Mouse (Mus musculus) C2C12 (cell line): ENCODE measurements around the gene Fam20c. TPM values are rescaled to one million over a fixed set of nuclear protein-coding genes. Genes with fewer than 3 reads are reported as not detected.

ENCODE experiments used
- H3K27me3 ChIP-seq: one replicate; pipeline ENCODE4 v1.6.1; 2011; ENCODE audit not compliant: control insufficient read depth, insufficient read depth, insufficient read length
- H3K36me3 ChIP-seq: one replicate; pipeline ENCODE4 v1.6.1; 2011; ENCODE audit not compliant: control insufficient read depth, insufficient read depth
- H3K4me3 ChIP-seq: one replicate; pipeline ENCODE4 v1.5.1; 2011; ENCODE audit warnings: mild to moderate bottlenecking, control low read depth; ENCODE audit not compliant: poor library complexity, insufficient read depth, severe bottlenecking
- H3K79me2 ChIP-seq: one replicate; pipeline ENCODE4 v1.6.1; 2011; ENCODE audit not compliant: control insufficient read depth, insufficient read depth
- H3K79me3 ChIP-seq: one replicate; pipeline ENCODE4 v1.6.1; 2011; ENCODE audit warnings: low read depth, control low read depth
- H3ac ChIP-seq: one replicate; pipeline ENCODE3; 2011; ENCODE audit warnings: low read depth; ENCODE audit not compliant: control insufficient read depth, insufficient read length
- CEBPB ChIP-seq: IDR thresholded peaks from one replicate; pipeline ENCODE4 v1.6.1; 2011; ENCODE audit warnings: low read depth, mild to moderate bottlenecking, control low read depth, moderate library complexity
- CTCF ChIP-seq: IDR thresholded peaks from one replicate; pipeline ENCODE4 v1.5.1; 2011; ENCODE audit not compliant: control insufficient read depth, insufficient read depth, insufficient read length
- FOSL1 ChIP-seq: IDR thresholded peaks from one replicate; pipeline ENCODE4 v1.8.0; 2011; ENCODE audit warnings: mild to moderate bottlenecking, low read length; ENCODE audit not compliant: poor library complexity, insufficient read depth, severe bottlenecking
- MAX ChIP-seq: IDR thresholded peaks from one replicate; pipeline ENCODE4 v1.6.1; 2011; ENCODE audit warnings: mild to moderate bottlenecking, control low read depth
- MYOD1 ChIP-seq: IDR thresholded peaks from one replicate; pipeline ENCODE4 v1.6.1; 2011; ENCODE audit warnings: low read depth; ENCODE audit not compliant: control insufficient read depth, insufficient read length
- MYOG ChIP-seq: IDR thresholded peaks from one replicate; pipeline ENCODE4 v1.6.1; 2011; ENCODE audit not compliant: control insufficient read depth, insufficient read length; ENCODE audit errors: extremely low read depth
- USF1 ChIP-seq: IDR thresholded peaks from one replicate; pipeline ENCODE4 v1.6.1; 2011; ENCODE audit warnings: low read depth, mild to moderate bottlenecking, control low read depth, moderate library complexity
- polyA plus RNA-seq: library from polyadenylated mRNA; unstranded; fragments of >200 nt; fragmentation: generic; extraction: Trizol; gene quantifications from one replicate; pipeline ENCODE4 v1.2.1, GENCODE M21; 2012; ENCODE audit warnings: missing spikeins

Fam20c gene
- polyA plus RNA-seq, 1 experiment: 64.4 TPM

- H3K27me3 ChIP-seq: no peaks in the 10 kb centered on the region
- TF ChIP-seq CEBPB: no peak
- no peak for TF ChIP-seq CTCF
- no peak for TF ChIP-seq MYOD1
- no peak for TF ChIP-seq MAX
- TF ChIP-seq FOSL1: no peak
- TF ChIP-seq MYOG: no peak
- no peaks in the 10 kb centered on the region for H3K79me2 ChIP-seq
- no peak overlapping the region for H3ac ChIP-seq
- H3K79me3 ChIP-seq: no peaks in the 10 kb centered on the region
- H3K36me3 ChIP-seq: no peaks in the 10 kb centered on the region
- H3K4me3 ChIP-seq: no peak overlapping the region
Observed at GRCm38 (mm10) chr5:138851296-138851780, 97.0 kb downstream of the Fam20c start.

GRCm38 (mm10) chr5:138852151-138852550, 97.8 kb downstream of the Fam20c start:
- no peaks in the 10 kb centered on the region for H3K27me3 ChIP-seq
- no peak overlapping the region for H3K4me3 ChIP-seq
- TF ChIP-seq MYOG: no peak
- no peak for TF ChIP-seq MYOD1
- no peaks in the 10 kb centered on the region for H3K79me2 ChIP-seq
- no peaks in the 10 kb centered on the region for H3K36me3 ChIP-seq
- no peaks in the 10 kb centered on the region for H3K79me3 ChIP-seq
- H3ac ChIP-seq: no peak overlapping the region

GRCm38 (mm10) chr5:138853349-138853748, 99.0 kb downstream of the Fam20c start:
- TF ChIP-seq MYOD1 (no peak), FOSL1 (no peak), MYOG (no peak), USF1 (no peak), CEBPB (no peak), CTCF (no peak), MAX (no peak)
- Histone ChIP-seq H3K36me3 (no peaks in the 10 kb centered on the region), H3ac (no peak overlapping the region), H3K79me2 (no peaks in the 10 kb centered on the region), H3K4me3 (no peak overlapping the region), H3K27me3 (no peaks in the 10 kb centered on the region), H3K79me3 (no peaks in the 10 kb centered on the region)

DNA sequence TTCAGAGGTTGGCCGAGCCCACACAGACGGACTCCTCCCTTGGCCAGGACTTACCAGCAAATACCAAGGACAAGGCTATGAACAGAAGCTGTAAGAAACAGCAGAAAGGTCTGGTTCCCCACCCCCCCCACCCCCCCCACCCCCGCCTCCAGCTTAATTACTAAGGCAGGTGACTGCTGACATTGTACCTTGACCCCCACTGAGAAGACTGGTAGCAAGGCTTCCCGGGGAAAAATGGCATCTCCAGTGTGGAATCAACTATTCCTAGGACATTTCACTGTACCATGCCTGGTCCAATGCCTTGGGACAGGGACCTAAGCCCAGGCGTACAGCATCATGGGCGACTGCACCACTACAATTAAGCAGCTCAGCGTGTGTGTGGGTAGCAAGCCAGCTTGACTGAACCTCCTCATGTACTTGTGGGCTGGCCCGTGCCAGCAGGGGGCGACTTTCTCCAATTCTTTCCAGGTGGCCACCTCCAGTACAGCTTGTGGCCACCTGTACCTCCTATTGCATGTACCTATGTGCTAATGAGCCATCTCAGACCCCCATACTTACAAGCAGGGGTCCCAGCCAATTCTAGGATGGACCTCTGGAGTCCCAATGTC, 102.8 kb downstream of the Fam20c start:
- TF ChIP-seq CTCF (peak; percentile 90), MAX (no peak)
- Histone ChIP-seq H3ac (no peak overlapping the region), H3K79me3 (no peaks in the 10 kb centered on the region), H3K79me2 (no peaks in the 10 kb centered on the region), H3K4me3 (no peak overlapping the region), H3K36me3 (no peaks in the 10 kb centered on the region), H3K27me3 (no peaks in the 10 kb centered on the region)

DNA sequence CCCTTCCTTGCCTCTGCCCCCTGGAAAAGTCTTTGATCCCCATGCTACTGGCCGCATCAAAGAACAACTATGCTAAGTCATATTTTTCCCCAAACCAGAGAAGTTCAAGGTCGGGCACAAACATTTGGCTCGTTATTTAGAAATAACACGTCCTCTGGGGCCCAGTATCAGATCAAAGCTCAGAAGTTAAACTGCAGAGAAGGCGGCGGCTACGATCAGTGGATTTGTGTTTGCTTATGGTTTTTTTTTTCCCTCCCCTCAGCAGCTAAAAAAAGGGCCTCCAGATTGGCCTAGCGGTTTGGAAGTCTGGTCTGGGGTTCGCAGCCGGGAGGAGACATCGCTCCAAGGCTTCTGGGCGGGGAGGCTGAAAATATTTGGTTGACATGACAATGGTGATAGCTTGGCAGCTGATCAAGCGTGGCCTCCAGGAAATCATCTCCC, 103.5 kb downstream of the Fam20c start:
- no peaks in the 10 kb centered on the region for H3K79me2 ChIP-seq
- H3K27me3 ChIP-seq: no peaks in the 10 kb centered on the region
- no peak overlapping the region for H3ac ChIP-seq
- no peaks in the 10 kb centered on the region for H3K36me3 ChIP-seq
- no peaks in the 10 kb centered on the region for H3K79me3 ChIP-seq
- H3K4me3 ChIP-seq: no peak overlapping the region
- TF ChIP-seq MYOD1 (no peak), FOSL1 (no peak), CEBPB (no peak), CTCF (no peak), MAX (no peak), USF1 (no peak), MYOG (no peak)

Other genes with a start within 250 kb of the Fam20c start
- not detected for gene 1700123K08Rik, start 189.8 kb upstream of the Fam20c start, polyA plus RNA-seq
- gene Zfp68, start 134.8 kb upstream of the Fam20c start, polyA plus RNA-seq: 4.9 TPM
- gene A430033K04Rik, start 131.7 kb upstream of the Fam20c start, polyA plus RNA-seq: 0.88 TPM
- not detected for gene Gm5294, start 65.6 kb downstream of the Fam20c start, polyA plus RNA-seq
- gene Pdgfa, start 242.9 kb downstream of the Fam20c start, polyA plus RNA-seq: 56.4 TPM